Mouse (Mus musculus) left cerebral cortex, adult 2 months (tissue): Measurements from ENCODE around the gene Meis2. TPM values are rescaled to one million over a fixed set of nuclear protein-coding genes. Genes with fewer than 3 reads are reported as not detected.

ENCODE experiments used
- DNase-seq, 2 experiments: peaks; one replicate each; pipeline ENCODE4 v3.0.0; 2021 to 2022; ENCODE audit warnings: low spot score in 2 of 2, mixed read lengths in 1 of 2; ENCODE audit errors: extremely low spot score in 1 of 2
- H3K27ac ChIP-seq: fragments of 200-600 bp; 2 replicates; pipeline ENCODE4 v1.8.1; 2022
- H3K4me3 ChIP-seq: fragments of 200-600 bp; 2 replicates; pipeline ENCODE4 v1.8.1; 2022
- CTCF ChIP-seq: fragments of 200-600 bp; IDR thresholded peaks from 2 replicates; pipeline ENCODE4 v1.8.1; 2022; ENCODE audit warnings: antibody characterized with exemption, mild to moderate bottlenecking, moderate library complexity
- intact Hi-C: fragments of 180-260 bp; cut with DNase I; formaldehyde crosslinking; loops from one replicate; pipeline ENCODE4 v1.15.1; 2025
- total RNA-seq, 2 experiments: library from RNA; stranded (reverse); gene quantifications; 2 replicates each; pipeline ENCODE4 v1.2.3; 2021

Gene Meis2
- total RNA-seq, 2 experiments from 2014 or later: 110 to 116 TPM

DNA sequence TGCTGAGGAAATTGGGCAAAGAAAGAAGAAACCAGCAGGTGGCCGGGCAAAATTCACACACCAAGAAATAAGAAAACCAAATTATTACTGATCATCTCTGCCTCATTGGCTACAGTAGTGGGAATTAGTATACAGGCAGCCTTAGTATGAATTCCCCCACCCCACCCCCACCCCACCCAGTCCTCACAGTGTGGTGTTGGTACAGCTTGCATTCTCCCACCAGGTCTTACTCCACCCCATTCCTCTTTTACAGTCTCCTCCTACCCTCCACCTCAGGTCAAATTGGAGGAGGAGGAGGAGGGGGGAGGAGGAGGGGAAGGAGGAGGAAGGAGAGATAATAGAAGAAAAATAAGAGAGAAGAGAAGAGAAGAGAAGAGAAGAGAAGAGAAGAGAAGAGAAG is 6.0 kb downstream of the Meis2 start:
- intact Hi-C loops: no loop called here

DNA sequence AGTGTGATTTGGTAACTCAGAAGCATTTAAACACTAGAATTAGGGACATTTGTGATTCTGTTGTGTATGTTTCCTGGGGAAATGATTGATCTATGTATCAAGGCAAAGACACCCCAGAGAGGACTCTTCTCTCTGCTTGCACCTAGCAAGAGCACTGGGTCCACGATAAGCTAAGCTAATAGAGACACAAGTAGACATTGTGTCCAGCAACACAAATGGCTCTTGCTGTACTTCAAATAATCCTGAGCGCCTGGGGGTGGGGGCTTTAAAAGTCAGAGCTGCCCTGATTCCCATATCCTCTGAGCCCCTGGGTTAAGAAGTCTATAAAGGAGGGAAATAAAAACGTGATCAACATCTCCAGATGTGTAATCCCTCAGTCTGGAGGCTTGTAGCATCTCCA is 6.6 kb downstream of the Meis2 start:
- no peak overlapping the region for H3K4me3 ChIP-seq
- TF ChIP-seq CTCF: no peak
- peak overlapping the region; percentile 3; the same call in 1 of the 2 replicates for H3K27ac ChIP-seq
- DNase-seq: no peak
- intact Hi-C loops: no loop called here

More for the DNA sequence above, 6.0 kb downstream of the Meis2 start:
- peak overlapping the region; percentile 74 for H3K4me3 ChIP-seq
- H3K27ac ChIP-seq: no peak overlapping the region
- no peak for TF ChIP-seq CTCF
- DNase-seq: no peak

DNA sequence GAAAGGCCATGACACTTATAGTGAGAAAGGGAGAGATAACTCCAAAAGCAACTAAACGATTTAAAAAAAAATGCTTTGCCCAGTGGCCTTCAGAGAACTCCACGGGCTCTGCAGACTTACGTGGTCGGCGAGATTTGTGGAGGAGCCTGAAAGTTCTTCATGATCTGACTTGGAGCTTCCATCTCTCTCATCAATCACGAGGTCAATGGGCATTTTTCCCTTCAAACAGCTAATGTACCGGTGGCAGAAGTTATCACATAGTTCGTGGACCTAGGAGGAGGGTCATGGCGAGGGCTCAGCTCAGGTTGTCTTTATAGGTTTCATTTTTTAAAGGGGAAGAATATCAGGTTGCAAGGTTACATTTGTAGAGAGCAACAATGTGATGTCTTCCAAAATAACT is 7.1 kb downstream of the Meis2 start:
- TF ChIP-seq CTCF: no peak
- intact Hi-C loops: no loop called here
- H3K27ac ChIP-seq: no peak overlapping the region
- no peak overlapping the region for H3K4me3 ChIP-seq
- no peak for DNase-seq

DNA sequence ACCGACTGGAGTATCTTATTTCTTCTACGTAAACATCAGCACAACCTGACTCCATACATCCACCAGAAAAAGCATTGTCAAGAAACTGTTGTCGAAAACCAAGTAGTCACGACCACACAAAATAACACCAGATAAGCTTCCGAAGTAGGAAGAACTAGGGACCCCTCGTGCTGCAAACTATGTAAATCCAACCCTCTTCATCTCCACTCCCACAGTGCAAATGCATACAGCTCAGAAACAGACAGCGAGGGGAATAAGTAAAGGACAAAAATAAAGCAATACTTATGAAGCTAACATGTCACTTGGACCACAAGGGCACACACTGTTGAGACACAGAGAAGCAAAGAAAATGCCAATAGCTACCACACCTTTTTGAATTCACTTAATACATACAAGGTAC is 8.8 kb downstream of the Meis2 start:
- DNase-seq: peak in 1 of 2 experiments; percentile 6
- intact Hi-C loops: no loop called here
- H3K27ac ChIP-seq: peak overlapping the region; percentile 48; the same call in 1 of the 2 replicates
- no peak for TF ChIP-seq CTCF
- peak overlapping the region; percentile 29 for H3K4me3 ChIP-seq

DNA sequence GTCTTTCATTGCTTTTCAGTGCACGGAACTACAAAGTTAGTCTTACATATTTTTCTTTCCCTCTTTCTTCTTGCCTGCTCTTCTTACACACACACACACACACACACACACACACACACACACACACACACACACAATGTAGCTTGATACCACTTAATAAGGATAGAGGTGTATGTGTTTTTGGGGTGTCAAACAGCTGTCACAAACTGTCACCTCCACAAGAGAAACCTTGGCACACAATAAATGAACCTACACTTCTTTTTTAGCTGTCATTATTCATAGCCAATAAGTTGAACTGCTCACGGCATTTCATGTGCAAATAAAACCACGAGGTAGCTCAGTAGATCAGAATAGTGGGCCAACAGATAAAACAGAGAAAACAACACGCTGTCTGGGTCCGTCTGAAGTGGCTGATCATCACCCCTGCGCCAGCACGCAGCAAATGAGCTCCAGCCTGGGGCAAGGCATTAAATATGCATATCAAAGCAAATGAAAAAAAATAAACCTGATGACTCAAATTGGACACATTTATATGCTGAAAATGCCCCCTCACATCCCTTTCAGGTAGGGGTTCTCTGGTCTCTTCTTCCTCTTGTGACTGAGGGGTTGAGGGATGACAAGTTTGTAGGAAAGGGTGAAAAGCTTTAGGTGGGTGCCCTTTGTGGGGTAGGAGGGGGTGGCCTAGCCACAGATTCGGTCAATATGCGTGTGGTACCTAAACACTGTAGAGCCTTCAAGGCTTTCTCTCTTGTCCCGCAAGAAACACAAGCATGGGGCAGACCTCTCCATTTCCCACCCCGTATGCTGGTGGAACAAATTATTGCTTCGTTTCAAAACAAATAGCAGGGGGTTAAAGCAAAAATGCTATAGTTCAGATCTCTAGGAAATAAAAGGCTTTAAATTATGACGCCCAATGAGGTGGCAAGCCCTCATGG is 9.7 kb downstream of the Meis2 start:
- Histone ChIP-seq H3K4me3 (peak overlapping the region; percentile 15), H3K27ac (peak overlapping the region; percentile 48)
- DNase-seq: no peak
- intact Hi-C loops: no loop called here
- no peak for TF ChIP-seq CTCF

DNA sequence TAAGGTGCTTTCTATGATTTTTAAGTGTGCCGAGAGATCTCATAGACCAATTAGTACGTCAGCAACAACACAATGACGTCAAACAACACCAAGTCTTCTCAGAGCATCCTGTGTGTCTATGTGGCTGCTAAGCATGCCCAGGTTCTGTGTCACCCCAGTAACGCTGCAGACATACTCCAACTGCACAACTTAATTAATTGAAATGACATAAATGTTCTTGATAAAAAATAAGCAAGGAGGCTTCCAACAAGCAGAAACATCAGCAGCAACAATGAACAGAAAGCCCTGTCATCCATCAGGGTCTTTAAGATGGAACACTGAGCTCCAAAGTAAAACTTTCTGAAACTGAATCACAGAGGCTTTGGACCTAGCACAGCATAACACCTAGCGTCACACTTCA is 11.7 kb downstream of the Meis2 start:
- Histone ChIP-seq H3K4me3 (no peak overlapping the region), H3K27ac (no peak overlapping the region)
- no peak for TF ChIP-seq CTCF
- intact Hi-C loops: no loop called here
- DNase-seq: no peak

DNA sequence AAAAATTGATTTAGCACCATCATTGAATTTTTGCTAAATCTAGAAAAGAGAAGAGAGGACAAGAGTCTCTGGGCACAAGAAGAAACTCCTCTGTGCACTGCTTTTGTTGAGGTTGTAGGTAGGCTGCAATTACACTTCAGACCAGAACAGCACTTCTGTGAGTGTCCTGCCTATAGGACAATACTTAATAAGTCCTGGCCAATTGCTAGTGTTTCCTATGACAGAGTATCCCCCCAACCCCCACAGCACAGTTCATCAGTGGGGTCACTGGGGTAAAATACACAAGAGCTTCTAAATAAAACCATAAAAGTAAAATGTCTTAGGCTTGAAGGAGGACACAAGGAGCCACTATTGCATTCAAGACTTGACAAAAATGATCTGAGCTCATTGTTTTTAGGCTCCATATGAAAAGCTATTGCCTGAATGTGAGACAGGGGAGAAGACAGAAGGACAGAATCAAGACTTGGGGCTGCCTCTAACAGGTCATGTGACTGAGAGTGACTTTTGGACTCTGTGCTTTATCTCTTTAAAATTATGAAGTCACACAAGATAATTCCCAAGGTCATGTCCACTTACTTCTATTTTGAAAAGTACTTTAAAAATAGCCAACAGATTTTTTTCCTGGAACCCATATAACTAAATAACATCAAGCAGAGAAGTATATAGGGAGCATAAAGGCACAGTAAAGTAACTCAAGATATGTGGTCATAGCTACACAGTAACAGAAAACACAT is 12.8 kb downstream of the Meis2 start:
- no peak overlapping the region for H3K27ac ChIP-seq
- DNase-seq: no peak
- no peak overlapping the region for H3K4me3 ChIP-seq
- intact Hi-C loops: no loop called here
- no peak for TF ChIP-seq CTCF

DNA sequence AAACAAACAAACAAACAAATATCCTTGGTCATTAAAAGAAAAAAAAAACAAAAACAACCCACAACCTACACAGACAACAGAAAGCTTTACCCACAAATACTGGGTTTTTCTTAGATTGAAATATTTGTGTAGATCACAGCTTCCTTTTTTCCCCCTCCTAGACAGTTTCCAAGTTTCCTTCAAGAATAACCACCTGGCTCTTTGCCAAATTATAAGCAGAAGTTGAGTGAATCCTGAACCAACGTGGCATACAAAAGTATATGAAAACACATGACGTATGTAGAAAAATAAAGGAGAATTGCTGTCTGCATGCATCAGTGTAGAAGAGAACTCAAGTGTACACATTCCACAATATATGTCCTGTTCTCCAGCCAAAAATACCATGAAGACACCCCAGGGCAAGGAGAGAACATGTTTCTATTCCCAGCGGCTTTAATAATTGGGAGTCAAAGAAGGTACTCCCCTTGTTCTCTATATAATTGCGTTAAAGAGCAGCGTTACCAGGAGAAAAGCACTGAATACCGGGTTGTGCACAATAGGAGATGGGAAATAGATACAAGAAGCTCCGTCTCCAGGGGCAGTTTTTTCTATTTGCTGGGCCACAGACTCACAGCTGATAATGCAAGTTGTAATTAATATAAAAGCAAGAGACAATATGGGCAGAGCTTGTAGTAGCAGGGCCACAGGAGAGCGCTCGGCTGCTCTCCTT is 13.6 kb downstream of the Meis2 start:
- intact Hi-C loops: no loop called here
- TF ChIP-seq CTCF: no peak
- no peak overlapping the region for H3K27ac ChIP-seq
- no peak overlapping the region for H3K4me3 ChIP-seq
- no peak for DNase-seq

DNA sequence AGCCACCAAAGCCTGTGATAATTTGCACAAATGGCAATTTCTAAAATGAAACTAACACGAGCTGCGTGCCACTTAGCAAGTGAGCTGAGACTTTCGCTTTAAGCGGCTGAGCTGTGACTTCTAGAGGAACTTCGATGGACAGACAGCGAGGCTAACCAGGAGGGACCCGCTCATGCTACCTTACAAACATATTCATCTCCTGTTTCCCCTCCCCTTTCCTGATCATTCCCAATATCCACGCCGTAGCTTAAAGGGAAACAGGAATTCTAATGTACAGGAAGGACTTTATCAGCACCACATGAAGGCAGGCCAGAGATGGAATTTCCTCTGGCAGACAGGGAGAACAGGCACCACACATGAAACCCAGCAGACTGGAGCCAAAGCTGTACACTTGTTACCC is 15.9 kb downstream of the Meis2 start:
- TF ChIP-seq CTCF: no peak

DNA sequence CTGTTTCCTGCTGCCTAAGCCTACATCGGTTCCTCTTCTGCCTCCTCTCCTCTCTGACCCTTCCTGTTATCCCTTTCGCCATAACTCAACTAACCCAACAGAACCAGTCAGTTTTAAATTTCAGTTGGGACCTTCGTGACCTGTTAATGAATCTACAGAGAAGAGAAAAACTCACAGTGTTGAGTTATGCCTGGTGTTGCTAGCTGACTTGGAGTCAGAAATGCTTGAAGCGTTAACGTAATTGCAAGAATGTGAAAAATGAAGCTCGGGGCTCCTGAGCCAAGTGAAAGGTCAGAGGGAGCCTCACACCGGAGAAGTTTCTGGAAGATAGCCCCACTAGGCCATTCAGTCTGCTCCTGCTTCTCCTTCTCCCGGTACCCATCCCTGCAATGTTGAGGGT is 18.3 kb downstream of the Meis2 start:
- intact Hi-C loops: no loop called here
- Histone ChIP-seq H3K4me3 (no peak overlapping the region), H3K27ac (no peak overlapping the region)
- TF ChIP-seq CTCF: no peak
- no peak for DNase-seq

More for the DNA sequence above, 15.9 kb downstream of the Meis2 start:
- intact Hi-C loops: no loop called here
- no peak for DNase-seq
- Histone ChIP-seq H3K4me3 (0 out of 2 replicates have a peak overlapping the region, but pooled peaks have one; percentile 19), H3K27ac (no peak overlapping the region)

DNA sequence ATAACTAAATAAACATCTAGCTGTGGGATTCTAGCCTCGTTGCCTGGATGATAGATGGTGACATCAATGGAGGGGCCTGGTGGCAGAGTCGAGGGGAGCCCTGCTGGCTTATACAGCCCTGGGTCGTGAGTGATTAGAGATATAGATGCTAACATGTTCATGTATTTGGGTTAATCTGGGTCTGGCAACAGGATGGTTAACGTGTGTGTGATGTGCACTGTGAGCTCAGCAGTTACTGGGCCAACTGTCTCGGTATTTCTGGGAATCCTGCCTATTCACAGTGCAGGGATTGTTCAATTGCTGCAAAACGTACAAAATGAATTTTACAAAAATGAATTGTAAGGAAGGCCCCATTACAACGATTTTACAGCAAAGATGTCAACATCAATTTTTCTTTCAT is 20.6 kb downstream of the Meis2 start:
- DNase-seq: no peak
- intact Hi-C loops: no loop called here
- Histone ChIP-seq H3K4me3 (no peak overlapping the region), H3K27ac (no peak overlapping the region)
- no peak for TF ChIP-seq CTCF
